Mouse (Mus musculus) heart, adult 18-20 months (tissue): ENCODE measurements around the gene Lgals9. TPM values are rescaled to one million over a fixed set of nuclear protein-coding genes. Genes with fewer than 3 reads are reported as not detected.

Source experiments
- DNase-seq, 2 experiments: peaks; one replicate each; pipeline ENCODE4 v3.0.0; 2021 to 2022; ENCODE audit warnings: mixed read lengths in 1 of 2
- total RNA-seq, 2 experiments: library from RNA; stranded (reverse); gene quantifications; 2 replicates each; pipeline ENCODE4 v1.2.3; 2021

The Lgals9 gene
- total RNA-seq, 2 experiments from 2014 or later = 19.5 to 22.5 TPM

DNA sequence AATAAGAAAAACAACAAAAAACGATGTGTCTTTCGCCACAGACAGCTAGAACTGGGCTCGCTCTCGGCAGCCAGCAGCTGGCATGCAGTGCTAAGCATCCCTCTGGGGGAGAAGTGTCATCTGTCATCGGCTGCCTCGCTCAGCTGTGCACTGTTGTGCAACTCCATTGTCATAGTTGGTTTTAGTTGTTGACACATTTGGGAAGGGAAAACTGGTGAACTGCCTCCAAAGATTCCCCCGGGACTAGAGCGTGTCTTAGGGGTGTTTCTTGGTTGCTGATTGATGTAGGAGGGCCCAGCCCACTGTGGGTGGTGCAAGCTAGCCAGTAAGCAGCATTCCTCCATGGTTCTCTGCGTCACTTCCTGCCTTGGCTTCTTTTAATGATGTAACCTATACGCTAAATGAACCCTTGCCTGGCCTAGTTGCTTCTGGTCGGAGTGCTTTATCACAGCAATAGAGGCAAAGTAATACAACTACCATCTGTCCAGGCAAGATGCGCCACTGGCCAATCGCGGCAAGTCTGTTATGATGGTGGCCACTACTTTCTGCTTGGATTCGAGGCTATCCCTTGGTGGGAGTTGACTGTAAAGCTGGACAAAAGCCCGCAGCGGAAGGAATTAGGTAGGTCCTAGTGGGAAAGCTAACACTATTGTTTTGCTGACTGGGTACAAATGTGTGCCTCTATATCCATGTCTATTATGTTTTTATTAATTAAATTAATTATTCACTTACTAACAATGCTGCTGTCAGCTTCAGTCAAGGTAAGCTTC, 11.2 kb downstream of the Lgals9 start:
- peak; percentile 73 to 83 for DNase-seq

DNA sequence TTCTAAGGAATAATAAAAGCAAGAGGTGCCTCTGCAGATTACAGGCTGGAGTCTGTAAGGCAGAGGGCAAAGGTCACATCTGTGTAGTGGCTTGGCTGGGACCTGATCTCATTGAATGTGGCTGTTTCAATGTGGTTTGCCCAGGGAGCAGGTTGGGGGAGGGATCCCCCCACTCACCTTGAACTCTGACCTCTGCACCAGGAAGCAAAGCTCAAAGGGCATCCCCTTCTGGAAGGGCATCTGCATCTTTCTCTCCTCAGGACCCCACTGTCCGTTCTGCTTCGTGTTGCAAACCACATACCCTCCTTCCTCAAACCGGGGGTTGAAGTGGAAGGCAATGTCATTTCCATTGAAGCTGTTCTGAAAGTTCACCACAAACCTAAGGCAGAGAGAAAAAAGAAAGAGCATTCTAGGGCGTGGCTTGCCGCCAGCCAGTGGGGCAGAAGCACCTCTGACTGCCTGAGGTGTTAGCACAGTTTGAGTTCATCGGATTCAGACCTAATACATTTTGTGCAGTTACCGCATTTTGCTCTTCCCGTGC, 11.9 kb downstream of the Lgals9 start:
- no peak for DNase-seq

DNA sequence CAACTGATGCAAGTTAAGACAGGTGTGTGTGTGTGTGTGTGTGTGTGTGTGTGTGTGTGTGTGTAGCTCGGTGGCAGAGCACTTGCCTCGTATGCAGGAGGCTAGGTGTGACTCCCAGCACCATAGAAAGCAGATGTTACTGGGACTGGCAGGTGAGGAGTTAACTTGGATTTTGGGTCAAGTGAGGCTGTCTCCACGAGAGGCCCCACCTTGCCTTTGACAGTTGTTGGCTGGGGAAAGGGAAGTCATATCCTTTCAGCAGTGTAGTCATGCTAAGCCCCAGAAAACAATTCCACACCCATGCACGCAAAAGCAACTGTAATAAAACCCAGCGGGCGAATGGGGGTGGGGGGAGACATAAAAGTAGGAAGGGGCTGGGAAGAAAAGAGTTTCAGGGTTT, 12.4 kb downstream of the Lgals9 start:
- DNase-seq = no peak

DNA sequence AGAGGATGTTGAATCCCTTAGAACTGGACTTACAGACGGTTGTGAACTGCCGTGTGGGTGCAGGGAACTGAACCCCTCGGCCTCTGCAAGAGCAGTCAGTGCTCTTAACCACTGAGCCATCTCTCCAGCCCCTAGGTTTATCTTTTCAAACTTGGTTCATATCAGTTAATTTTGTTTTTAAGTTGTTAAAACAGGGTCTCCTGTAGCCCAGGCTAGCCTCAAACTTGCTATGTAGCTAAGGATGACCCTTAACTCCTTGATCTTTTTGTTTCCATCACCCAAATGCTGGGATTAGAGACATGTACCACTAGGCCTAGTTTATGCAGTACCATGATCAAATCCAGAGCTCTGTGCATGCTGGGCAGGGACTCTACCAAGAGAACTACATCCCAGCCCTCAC, 13.0 kb downstream of the Lgals9 start:
- no peak for DNase-seq

DNA sequence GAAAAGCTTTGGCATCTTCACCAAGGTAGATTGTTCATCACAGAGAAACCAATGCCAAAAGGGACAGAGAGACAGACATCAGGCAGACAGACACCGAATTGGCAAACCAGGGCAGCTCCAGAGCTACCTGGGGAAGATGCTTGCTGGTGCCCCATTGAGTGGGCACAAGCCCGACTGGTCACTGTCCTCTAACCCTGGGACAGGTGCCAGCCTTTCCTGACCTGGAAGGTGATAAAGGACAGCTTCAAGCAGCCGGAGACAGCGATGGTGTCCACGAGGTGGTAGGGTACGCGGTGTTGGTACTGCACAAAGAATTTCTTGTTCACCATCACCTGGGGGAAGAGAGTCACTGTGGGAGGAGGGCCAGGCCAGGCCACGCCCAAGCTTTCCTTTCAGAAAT, 13.7 kb downstream of the Lgals9 start:
- no peak for DNase-seq

DNA sequence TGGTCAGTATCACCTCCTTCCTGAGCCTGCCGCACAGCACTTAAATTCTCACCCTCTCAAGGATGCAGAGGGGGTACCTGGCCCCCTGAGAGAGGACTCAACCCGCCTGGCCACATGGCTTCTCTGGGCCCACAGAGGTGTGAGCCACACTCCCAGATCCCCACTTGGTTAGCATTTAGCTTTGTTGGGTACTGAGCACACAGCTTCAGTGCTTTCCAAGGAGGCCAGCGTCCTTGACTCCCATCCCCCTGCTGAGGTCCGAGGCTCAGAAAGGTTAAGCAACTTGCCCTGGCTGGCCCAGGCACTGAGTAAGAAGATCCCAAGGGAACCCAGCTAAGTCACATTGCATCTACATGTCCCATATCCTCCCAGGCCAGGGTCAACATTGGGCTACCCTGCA, 16.6 kb downstream of the Lgals9 start:
- DNase-seq = no peak

DNA sequence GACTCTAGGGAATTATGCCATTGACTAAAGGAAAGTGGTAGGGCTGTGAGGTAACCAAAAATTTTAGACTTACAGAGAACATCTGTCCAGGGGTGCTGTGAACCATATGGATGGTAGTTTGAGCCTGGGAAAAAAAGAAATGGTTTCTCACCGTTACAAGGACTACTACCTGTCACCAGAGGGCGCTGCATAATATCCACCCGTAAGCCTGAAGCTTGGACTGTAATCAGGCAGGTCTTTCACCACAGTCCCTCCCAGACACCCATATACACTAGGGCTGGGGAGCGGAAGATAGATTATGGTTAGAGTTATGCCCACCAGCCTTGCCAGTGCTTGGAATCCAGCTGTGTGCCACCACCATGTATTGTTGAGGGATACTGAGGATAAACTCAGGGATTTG, 17.4 kb downstream of the Lgals9 start:
- DNase-seq = peak; percentile 33 to 69

DNA sequence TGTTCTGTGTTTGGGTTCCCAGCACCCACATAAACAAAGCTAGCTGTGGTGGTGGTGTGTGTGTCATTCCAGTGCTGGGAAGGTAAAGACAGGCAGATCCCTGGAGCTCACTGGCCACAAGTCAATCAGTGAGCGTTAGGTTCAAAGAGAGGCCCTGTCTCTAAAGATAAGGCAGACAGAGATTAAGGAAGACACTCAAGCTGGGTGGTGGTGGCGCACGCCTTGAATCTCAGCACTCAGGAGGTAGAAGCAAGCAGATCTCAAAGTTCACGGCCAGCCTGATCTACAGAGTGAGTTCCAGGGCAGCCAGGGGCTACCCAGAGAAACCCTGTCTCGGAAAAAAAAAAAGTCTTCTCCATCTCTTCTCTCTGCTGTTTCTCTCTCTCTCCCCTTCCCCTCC, 23.5 kb downstream of the Lgals9 start:
- no peak for DNase-seq

DNA sequence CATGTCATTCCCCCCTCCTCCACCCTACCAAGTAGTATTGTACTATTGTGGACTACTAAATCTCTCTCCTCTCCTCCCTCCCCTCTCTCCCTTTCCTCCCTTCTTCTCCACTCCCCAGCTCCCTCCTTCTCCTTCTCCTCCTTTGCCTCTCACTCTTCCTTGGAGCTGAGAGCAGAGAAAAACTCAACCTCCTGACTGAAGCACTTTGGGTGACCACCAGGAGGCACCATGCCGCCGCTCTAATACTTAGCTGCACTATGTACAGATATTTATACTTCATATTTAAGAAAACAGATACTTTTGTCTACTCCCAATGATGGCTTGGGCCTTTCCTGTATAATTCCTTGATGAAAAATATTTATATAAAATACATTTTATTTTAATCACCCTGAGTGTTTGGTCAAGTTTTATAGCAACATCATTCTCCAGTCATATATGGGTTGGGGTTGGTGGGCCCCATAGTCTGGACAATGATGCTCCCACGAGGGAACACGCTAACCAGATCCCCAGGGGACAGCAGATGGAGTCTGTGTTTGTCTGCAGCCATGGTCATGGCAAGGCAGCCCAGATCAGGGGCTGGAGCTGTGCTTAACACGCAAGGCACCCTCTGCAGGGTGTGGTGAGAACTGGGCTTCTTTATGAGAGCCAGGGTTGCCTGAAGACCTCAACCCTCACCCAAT, 24.8 kb downstream of the Lgals9 start:
- peak in 1 of 2 experiments; percentile 44 for DNase-seq

DNA sequence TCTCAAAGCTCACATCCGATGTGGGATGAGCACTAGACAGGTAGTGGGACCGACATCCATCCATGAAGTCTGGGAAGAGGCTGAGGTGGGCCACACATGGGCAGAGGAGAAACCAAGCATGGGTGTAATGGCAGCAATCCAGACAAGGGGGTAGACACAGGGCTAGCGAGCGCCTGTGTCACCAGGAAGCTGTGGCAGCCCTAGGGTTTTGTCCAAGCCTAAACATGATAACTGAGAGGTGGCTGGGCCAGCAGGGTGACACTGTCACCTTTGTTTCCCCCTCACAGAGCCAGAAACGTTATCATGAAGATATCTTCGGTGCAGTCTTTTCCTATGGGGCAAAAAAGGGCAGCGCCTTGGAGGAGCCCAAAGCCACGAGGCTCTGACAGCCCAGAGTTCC, 25.4 kb downstream of the Lgals9 start:
- no peak for DNase-seq

DNA sequence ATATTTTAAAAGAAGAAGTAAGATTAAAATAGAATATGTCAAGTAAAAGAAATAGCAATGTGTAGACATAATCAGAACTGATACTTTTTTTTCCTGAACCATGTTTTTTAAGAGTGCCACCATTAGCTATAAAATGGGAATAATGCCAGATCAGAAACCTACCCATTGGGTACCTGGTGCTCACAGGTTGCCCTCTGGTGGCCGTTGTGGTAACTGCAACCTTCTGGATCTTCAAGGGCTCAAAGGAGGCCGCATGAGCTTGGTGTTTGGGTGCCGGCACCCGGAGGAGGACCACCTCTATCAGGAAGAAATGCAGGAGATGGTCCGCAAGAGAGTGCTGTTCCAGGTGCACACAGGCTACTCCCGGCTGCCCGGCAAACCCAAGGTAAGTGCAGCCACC, 28.5 kb downstream of the Lgals9 start:
- DNase-seq = peak; percentile 66 to 88

DNA sequence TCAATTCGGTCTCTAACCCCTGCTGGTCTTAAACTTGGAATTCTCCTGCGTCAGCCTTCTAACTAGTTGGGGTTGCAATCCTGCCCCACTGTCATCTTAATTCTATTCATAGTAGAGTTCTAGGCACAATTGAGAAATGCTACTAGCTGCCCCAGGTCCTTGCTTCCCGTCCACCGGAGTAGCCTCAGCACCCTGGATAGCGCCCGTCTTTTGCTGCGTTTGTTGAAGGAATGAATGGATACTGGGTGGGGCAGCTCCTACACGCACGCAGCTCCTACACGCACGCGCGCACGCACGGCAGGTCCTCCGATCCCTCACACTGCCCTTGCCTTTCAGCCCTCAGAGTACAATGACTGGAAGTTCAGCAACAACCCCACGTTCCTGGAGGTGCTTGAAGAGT, 32.3 kb downstream of the Lgals9 start:
- peak in 1 of 2 experiments; percentile 53 for DNase-seq

DNA sequence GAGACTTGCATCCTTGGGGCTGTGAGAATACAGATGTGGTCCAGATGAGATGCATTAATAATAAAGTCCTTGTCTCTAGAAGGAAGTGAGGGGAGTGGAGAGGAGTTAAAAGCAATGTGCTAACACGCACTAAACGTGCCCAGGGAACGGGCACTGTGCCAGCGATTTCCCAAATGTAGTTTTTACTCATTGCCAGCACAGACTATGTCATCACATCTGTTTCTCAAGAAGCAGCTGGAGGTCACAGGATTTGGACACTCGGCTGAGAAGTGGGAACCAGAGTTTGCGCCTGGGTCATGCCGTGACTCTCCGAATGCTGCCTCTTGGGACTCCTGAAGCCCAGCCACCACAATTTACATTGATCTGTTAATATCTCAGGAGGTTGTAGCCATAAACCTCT, 34.4 kb downstream of the Lgals9 start:
- peak in 1 of 2 experiments; percentile 34 for DNase-seq

DNA sequence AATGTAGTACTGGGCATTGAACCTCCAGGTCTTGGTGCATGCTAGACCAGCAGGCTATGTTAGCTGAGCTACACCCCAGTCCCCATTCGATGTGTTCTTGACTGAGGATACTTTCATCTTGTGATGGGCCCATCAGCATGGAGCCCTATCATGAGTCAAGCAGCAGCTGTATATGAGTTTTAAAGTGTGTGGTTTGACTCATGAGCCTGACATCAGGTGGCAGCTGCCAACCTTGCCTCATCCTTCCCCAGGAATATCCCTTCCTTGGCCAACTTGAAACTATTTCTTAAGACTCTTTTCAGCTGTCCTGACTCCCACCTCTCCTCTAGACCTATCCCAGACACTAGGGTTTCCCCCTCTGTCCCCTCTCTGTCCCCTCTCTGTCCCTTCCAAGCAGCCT, 41.7 kb downstream of the Lgals9 start:
- no peak for DNase-seq

DNA sequence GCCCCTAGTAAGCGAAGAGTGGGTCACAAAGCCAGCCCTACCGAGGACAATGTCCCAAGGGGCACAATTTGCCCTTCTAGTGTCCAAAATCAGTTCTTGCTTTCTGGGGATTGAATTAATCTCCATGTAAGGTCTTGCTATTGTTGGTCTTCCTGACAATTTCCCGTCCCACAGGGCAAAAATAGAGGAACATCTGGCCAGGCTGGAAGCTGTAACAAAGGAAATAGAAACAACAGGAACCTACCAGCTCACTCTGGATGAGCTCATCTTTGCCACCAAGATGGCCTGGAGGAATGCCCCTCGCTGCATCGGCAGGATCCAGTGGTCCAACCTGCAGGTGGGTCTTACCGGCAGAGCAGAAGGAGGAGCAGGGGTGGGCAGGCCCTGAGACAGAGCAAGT, 49.6 kb downstream of the Lgals9 start:
- peak in 1 of 2 experiments; percentile 61 for DNase-seq

DNA sequence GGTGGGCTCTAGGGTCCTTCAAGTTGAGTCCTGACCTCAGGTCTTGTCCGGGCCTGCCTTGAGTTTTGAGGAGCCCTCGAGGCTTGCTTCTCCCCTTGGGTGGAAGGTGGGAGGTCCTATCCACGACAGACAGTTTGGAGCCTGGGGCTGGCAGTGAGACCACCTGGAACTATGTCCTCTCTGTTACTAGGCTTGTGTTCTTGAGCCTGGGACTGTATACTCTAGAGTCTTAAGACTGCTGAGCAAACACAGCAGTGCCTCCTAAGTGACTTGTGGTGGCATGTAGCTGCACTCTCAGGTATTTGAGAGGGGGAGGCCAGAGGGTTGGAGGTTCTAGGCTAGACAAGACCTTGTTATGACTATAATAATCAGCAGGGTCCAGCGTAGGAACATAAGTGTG, 50.0 kb downstream of the Lgals9 start:
- no peak for DNase-seq

DNA sequence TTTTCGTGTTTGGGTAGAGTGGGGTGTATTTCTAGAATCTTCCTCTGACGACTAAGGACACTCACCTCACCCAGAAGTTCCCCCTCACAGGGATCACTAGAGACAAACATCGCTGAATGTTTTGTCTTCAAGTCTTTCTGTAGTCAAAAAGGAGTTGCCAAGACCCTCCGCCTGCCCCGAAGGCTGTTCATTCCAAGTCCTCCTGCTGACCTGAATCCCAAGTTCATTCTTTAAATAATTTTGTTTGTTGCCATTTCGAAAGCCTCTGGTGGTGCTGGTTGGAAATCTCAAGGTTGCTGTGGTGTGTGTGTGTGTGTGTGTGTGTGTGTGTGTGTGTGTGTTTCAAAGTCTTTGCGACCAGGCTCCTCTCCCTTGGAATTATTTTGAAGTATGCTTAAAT, 50.4 kb downstream of the Lgals9 start:
- no peak for DNase-seq

DNA sequence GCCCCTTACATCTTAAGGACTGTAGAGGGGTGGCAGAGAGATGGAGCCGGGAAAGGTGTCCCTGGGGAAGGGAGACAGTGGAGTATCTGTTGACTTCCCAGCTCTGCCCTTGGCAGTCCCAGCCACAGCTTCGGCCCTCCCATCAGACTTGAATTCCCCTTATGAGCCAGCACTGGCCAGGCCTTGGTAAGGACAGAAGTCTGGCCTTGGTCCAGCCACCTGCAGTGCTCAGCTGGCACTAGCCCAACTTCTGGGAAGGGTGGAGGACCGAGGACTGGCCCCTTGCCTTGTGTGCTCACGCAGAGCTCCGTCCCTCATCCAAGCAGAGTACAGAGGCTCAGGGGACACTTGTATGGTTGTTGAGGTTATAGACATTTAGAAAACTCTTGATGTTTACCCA, 55.4 kb downstream of the Lgals9 start:
- DNase-seq = peak; percentile 76 to 90

DNA sequence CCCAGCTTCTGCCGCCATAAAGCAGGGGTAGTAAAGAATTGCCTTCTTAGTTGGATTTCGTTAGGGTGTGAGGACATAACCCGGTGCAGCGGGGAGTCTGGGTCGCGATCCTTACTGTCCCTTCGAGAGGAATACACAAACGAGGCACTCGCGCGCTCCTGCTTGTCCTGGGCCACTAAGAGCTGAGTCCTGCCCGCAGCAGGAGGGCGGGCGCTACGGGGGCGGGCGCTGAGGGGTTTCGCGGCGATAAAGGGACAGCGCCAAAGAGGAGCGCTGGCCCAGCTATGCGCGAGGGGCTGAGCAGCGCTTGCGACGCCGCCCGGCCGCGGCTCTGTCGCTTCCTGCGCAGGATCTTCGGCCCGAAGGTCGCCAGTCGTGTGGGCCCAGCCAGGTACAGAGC, 59.8 kb downstream of the Lgals9 start:
- peak; percentile 42 to 45 for DNase-seq

DNA sequence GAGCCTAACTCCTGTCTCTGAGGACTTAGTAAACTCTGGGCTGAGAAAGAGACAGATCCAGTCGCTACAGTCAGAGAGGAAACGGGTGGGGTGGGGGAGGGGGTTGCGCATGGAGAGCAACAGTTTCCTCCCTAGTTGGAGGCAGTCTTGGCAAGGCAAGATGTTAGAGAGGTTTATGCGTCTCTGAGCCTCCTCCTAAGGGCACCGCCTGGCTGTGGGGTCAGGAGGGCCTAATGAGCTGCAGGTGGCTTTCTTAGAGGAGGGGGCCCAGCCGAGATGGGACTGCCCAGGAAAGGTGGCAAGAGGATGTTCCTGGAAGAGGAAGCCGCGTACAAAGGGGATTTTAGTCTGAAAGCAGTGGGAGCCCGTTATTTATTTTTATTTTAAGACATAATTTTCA, 60.6 kb downstream of the Lgals9 start:
- peak; percentile 11 to 13 for DNase-seq

DNA sequence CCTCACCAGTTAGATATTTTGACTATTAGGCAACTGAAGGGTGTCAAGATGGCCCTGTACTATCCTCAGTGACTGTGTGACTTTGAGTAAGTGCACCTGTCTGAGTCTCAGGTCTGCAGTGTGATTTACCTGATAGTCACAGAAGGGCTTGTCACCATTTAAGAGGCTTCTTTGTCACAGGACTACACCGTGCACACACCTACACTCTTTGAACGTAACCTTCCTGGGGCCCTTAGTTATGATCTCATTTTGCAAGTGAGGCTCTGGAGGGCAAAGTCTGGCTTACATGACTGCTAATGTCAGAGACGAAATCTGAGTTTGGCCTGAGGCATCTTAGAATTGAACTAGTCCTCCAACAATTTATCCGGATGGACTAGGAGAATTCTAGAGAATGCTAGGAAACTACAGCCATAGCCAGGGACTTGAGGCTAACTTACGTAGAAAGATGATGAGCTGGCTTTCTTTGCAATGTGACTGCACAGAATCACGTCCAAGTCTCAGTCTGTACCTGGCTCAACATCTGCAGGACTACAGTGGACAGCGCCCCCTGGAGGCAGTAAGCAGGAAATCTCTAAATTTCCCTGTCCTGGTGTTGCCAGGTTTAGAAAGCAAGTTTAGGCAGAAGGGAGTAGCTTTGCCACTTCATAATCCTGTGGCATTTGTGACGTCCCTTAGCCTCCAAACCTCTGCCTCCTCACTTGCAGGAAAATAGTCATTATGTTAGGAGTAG, 61.9 kb downstream of the Lgals9 start:
- peak; percentile 40 to 62 for DNase-seq

DNA sequence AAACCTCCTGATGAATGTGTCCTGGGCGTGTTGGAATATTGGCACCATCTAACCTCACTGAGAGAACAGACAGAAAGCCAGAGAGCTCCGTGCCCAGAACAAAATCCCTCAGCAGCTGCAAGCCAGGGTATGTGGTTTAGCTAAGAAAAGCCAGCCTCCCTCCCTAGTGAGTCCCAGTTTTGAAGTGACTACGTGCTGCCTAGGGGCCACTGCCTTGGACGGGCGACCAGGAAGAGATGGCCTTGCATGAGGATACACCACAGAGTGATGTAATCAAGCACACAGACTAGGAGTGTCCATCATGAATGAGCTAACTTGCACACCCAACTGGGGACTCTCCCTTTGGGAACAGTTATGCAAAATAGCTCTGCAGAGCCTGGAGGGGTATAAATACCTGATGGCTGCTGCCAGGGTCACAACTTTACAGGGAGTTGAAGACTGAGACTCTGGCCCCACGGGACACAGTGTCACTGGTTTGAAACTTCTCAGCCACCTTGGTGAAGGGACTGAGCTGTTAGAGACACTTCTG, 64.3 kb downstream of the Lgals9 start, which contains the start of gene Nos2:
TSS of gene Nos2 (plus strand) at position 377 of the 529 bp plus-strand sequence.
- no peak for DNase-seq

DNA sequence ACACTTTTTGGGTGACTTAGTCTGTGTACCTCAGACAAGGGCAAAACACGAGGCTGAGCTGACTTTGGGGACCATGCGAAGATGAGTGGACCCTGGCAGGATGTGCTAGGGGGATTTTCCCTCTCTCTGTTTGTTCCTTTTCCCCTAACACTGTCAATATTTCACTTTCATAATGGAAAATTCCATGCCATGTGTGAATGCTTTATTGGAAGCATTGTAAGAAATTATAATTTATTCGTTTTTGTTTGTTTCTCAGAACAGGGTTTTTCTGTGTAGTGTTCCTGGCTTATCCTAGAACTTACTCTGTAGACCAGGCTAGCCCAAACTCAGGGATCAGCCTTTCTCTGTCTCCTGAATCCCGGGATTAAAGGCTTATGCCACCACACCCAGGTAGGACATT, 65.0 kb downstream of the Lgals9 start:
- DNase-seq = no peak
